Mouse (Mus musculus) lung, postnatal 14 days (tissue): ENCODE data around the gene Olfr1293-ps.

Source experiments
- DNase-seq: peaks from one replicate; pipeline ENCODE4 v3.0.0; 2021

Gene Olfr1293-ps

DNA sequence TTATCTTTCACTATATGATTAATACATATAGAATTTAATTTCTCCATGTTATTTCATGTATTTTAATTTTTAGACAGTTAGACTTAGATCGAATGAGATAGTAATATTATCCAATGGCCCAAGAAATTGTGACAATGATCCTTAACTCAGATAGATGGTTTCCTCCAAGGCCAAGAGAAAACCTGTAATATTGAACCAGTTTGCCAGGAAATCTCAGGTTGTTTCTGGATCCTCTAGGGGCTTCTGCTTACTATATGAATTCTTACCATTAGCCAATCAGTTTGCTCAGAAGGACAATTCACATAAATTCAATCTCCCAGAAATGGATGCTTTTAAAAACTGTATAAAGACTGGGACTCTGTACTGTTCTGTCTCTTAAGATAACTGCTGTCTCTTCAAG lies at the start of gene Olfr1293-ps:
TSS of gene Olfr1293-ps (plus strand) at position 301 of the 400 bp plus-strand sequence.
- DNase-seq = no peak

- no peak for DNase-seq
Measured at GRCm38 (mm10) chr2:111480519-111480918, 44.5 kb upstream of the Olfr1293-ps start, which contains the start of gene Olfr1289. Gene Olfr1289 (plus strand): TSS chr2:111480819.

DNA sequence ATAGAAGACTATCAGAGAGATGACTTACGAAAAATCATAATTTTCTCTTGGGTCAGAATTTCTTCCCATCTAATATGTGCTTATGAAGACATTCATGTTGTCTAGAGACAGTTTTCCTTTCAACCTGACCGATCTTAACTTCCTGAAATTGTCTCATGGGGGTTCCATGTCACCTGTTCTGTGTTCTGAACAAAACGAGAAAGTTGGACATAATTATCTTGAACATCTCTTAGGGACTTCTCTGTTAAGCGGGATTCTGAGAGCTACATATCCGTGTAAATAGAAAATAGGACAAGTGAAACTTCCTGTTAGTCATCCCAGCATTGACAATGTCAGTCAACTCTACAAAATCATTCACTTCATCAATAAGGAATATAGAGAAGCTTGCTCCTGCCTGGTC lies 31.3 kb upstream of the Olfr1293-ps start, which contains the start of gene Olfr1290:
TSS of gene Olfr1290 (minus strand) at position 101 of the 400 bp plus-strand sequence.
- no peak for DNase-seq

DNA sequence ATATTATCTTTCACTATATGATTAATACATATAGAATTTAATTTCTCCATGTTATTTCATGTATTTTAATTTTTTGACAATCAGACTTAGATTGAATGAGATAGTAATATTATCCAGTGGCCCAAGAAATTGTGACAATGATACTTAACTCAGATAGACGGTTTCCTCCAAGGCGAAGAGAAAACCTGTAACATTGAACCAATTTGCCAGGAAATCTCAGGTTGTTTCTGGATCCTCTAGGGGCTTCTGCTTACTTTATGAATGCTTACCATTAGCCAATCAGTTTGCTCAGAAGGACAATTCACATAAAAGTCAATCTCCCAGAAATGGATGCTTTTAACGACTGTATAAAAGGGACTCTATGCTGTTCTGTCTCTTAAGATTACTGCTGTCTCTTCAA lies 28.1 kb upstream of the Olfr1293-ps start, which contains the start of gene Olfr1291-ps1:
TSS of gene Olfr1291-ps1 (plus strand) at position 301 of the 400 bp plus-strand sequence.
- DNase-seq = no peak

- DNase-seq = no peak
Measured at GRCm38 (mm10) chr2:111517451-111517850, 7.6 kb upstream of the Olfr1293-ps start.

DNA sequence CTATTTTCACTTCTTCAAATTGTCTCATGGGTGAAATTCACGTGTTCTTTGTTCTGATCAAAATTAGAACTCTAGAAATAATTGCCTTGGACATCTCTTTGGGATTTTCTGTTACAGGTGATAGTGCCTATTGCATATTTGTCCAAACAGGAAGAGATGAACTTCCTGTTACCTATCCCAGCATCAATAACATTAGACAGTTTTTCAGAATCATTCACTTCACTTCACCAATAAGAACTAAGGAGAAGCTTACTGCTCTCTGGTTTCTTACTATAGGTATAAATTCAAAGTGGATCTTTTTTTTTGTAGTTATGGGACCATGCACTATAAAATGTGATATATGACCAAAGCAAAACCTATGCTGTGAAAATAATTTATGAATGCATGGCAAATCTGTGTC lies 15.2 kb downstream of the Olfr1293-ps start, which contains the start of gene Olfr1294:
TSS of gene Olfr1294 (minus strand) at position 101 of the 400 bp plus-strand sequence.
- DNase-seq = no peak

DNA sequence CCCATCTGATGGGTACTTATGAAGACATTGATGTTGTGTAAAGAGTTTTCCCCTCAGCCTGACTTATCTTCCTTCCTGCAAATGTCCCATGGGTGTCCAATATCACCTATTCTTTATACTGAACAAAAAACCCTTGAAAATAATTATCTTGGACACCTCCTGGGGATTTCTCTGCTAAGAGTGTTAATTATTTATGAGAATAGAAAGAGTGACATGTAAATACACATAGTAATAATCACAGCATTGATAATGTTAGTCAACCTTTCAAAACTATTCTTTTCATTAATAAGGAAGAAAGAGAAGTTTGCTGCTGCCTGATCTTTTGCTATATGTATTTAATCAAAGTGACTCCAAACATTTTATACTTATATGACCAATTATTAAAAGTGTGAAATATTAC lies 44.6 kb downstream of the Olfr1293-ps start, which contains the start of gene Olfr1295:
TSS of gene Olfr1295 (minus strand) at position 101 of the 400 bp plus-strand sequence.
- no peak for DNase-seq
